Mouse (Mus musculus): ENCODE results near the gene Larp1. TPM values are rescaled to one million over a fixed set of nuclear protein-coding genes. Genes with fewer than 3 reads are reported as not detected.

The Larp1 gene
- polyA plus RNA-seq, 1 experiment, result 46.0 TPM

GRCm38 (mm10) chr11:57998168-57998567 is 10.7 kb upstream of the Larp1 start:
- H3K4me3 ChIP-seq (ENCODE audit: insufficient read depth, low read length), result no peak overlapping the region
- TF ChIP-seq POLR2A (IDR thresholded peaks at IDR 0.05; ENCODE audit: extremely low read depth, insufficient read depth, low read length), result no peak
- TF ChIP-seq CTCF (IDR thresholded peaks at IDR 0.05; ENCODE audit: extremely low read depth, insufficient read depth, low read length), result no peak
- H3K27ac ChIP-seq (ENCODE audit: insufficient read depth, low read length), result no peak overlapping the region
- no peaks in the 10 kb centered on the region for H3K4me1 ChIP-seq (ENCODE audit: control insufficient read depth, insufficient read depth, low read length)

DNA sequence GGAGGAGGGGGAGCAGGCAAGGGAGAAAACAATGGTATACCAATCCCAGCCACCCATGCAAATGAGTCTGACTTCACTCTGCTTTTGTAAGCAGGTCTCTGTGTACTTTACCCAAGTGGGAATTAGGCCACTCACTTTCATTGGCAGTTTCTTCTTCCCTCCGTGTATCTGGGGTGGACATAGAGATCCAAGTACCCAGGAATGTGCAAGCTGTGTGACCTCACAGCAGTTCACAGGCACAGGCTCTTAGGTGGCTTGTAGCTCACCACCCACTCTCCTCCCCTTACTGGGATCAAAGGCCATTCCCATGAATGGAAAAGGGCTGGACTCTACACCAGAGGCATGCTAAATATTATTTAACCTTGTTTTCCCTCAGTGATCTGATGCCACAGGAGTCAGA is 10.0 kb upstream of the Larp1 start:
- H3K4me1 ChIP-seq (ENCODE audit: control insufficient read depth, insufficient read depth, low read length), result no peaks in the 10 kb centered on the region
- no peak overlapping the region for H3K4me3 ChIP-seq (ENCODE audit: insufficient read depth, low read length)
- TF ChIP-seq CTCF (IDR thresholded peaks at IDR 0.05; ENCODE audit: extremely low read depth, insufficient read depth, low read length) (no peak), POLR2A (IDR thresholded peaks at IDR 0.05; ENCODE audit: extremely low read depth, insufficient read depth, low read length) (no peak)
- H3K27ac ChIP-seq (ENCODE audit: insufficient read depth, low read length), result no peak overlapping the region

DNA sequence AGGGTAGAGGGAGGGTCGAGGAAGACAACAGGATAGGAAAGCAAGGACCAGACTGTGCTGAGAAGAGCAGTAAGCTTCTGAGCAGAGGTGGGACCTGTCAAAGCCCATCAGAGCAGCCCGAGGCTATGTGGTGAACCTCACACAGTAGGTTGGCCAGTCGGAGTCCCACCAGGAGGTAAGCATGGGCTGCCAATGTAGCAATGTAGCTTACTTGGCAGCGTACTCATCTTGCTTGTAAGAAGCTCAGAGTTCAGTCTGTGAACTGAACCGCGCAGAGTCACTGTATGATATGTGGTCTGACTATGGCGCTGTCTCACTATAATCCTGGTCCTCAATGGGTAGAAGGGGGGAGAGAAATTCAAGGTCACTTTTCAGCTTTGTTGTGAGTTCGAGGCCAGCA is 5.7 kb upstream of the Larp1 start:
- Histone ChIP-seq H3K4me1 (ENCODE audit: control insufficient read depth, insufficient read depth, low read length) (no peaks in the 10 kb centered on the region), H3K4me3 (ENCODE audit: insufficient read depth, low read length) (no peak overlapping the region)
- no peak for TF ChIP-seq CTCF (IDR thresholded peaks at IDR 0.05; ENCODE audit: extremely low read depth, insufficient read depth, low read length)
- TF ChIP-seq POLR2A (IDR thresholded peaks at IDR 0.05; ENCODE audit: extremely low read depth, insufficient read depth, low read length), result no peak

DNA sequence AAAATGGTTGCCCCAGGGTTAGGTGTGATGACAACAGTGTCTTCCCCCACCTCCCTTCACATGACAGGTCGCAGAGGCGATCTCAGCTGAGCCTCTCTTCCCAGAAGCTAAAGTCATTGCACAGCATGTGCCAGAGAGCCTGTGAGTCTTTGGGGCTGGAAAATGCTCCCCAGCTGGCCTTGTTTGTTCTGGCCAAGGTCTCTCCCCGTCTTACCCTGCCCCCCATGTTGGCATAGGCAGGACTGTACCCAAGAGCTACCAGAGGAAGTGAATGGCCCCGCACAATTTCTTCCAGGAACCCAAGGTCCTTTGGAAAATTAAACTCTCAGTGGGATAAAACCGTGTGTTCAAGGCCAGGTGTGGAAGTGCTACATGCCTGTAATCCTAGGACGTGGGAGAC is 5.1 kb upstream of the Larp1 start:
- H3K27ac ChIP-seq (ENCODE audit: insufficient read depth, low read length), result no peak overlapping the region
- H3K4me1 ChIP-seq (ENCODE audit: control insufficient read depth, insufficient read depth, low read length), result no peaks in the 10 kb centered on the region
- H3K4me3 ChIP-seq (ENCODE audit: insufficient read depth, low read length), result no peak overlapping the region
- TF ChIP-seq CTCF (IDR thresholded peaks at IDR 0.05; ENCODE audit: extremely low read depth, insufficient read depth, low read length) (no peak), POLR2A (IDR thresholded peaks at IDR 0.05; ENCODE audit: extremely low read depth, insufficient read depth, low read length) (no peak)

More for the DNA sequence above, 5.7 kb upstream of the Larp1 start:
- H3K27ac ChIP-seq (ENCODE audit: insufficient read depth, low read length), result no peak overlapping the region

- TF ChIP-seq POLR2A (IDR thresholded peaks at IDR 0.05; ENCODE audit: extremely low read depth, insufficient read depth, low read length) (no peak), CTCF (IDR thresholded peaks at IDR 0.05; ENCODE audit: extremely low read depth, insufficient read depth, low read length) (no peak)
- Histone ChIP-seq H3K27ac (ENCODE audit: insufficient read depth, low read length) (no peak overlapping the region), H3K4me3 (ENCODE audit: insufficient read depth, low read length) (no peak overlapping the region), H3K4me1 (ENCODE audit: control insufficient read depth, insufficient read depth, low read length) (no peaks in the 10 kb centered on the region)
These were observed 3.8 kb upstream of the Larp1 start for GRCm38 (mm10) chr11:58005110-58005509.

DNA sequence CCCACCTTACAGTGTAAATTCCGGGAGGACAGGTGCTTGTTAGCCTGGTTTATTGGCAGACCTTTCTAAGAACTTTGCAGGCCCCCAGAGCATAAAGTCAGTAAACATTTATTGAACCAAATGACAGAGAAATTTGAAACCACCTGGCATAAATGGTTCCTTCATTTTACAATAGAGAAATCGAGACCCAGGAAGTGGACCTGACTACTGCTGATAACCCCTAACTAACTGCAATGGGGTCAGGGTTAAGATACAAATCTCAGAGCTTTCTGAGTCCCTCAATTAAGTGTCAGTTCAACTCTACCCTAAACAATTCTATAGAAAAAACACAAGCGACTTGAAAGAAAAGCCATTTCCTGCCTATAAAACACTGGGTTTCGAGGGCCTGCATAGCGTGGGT is 851 bp upstream of the Larp1 start:
- Histone ChIP-seq H3K4me1 (ENCODE audit: control insufficient read depth, insufficient read depth, low read length) (peaks cover 4% of the 10 kb centered on the region), H3K27ac (ENCODE audit: insufficient read depth, low read length) (peak overlapping the region; percentile 89), H3K4me3 (ENCODE audit: insufficient read depth, low read length) (peak overlapping the region; percentile 93)
- TF ChIP-seq POLR2A (IDR thresholded peaks at IDR 0.05; ENCODE audit: extremely low read depth, insufficient read depth, low read length), result no peak
- TF ChIP-seq CTCF (IDR thresholded peaks at IDR 0.05; ENCODE audit: extremely low read depth, insufficient read depth, low read length), result no peak

DNA sequence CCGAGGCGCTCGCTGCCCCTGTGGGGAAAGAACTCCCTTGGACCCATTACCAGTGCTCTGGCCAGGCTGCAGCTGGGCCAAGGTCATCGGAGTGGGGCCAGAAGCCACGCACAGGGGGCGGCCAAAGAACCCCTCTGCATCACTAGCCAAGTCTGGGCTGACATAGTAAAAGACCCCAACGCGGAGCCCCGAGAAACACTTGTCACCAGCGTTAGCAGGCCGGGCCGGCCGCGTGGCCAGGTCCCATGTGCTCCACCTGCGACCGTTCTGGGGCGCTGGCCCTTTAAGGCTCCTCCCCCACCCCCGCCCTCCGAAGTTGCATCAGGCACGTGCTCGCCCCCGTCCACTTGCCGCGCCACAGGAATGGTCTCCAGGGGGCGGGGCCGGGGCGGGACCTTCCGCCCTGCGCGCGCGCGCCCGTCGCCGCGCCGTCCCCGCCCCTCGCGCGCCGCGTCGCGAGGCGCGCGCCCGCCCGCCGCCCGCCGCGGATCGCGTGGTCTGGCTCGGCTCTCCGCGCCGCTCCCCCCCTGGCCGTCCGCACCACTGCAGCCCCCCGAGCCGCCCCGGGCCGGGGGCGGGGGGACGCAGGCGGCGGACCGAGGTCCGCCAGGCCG is 320 bp upstream of the Larp1 start:
- TF ChIP-seq CTCF (IDR thresholded peaks at IDR 0.05; ENCODE audit: extremely low read depth, insufficient read depth, low read length) (no peak), POLR2A (IDR thresholded peaks at IDR 0.05; ENCODE audit: extremely low read depth, insufficient read depth, low read length) (peak; percentile 49; the same call in 1 of the 2 replicates)
- Histone ChIP-seq H3K4me3 (ENCODE audit: insufficient read depth, low read length) (peak overlapping the region; percentile 93), H3K4me1 (ENCODE audit: control insufficient read depth, insufficient read depth, low read length) (peaks cover 4% of the 10 kb centered on the region), H3K27ac (ENCODE audit: insufficient read depth, low read length) (peak overlapping the region; percentile 95)

DNA sequence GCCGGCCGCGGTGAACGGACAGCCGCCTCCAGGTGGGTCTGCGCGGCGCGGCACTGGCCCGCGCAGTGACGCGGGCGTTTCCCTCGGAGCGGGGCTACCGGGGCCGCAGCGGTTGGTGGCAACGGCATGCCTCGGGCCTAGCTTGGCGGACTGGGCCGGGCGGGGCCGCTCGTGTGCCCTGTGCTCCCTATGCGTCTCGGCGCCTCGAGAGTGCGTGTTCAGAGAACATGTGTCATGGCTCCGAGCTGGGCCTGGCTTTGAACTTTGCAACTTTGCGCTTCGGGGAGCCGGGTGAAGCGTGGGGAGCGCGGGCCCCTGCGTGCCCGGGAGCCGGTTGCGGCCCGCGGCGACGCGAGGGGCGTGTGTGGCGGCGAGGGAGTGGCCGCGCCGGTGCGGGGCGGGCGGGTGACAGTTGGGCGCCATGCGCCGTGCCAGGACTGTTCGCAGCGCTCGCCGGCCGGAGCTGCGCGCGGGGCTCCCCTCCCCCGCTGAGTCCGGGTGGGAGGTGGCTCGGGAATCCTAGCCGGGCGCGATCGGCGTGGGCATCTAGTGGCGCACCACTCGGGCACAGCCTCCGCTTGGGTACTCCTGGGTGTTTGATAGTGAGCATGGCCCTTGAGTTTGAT is 765 bp downstream of the Larp1 start:
- Histone ChIP-seq H3K27ac (ENCODE audit: insufficient read depth, low read length) (peak overlapping the region; percentile 95), H3K4me3 (ENCODE audit: insufficient read depth, low read length) (peak overlapping the region; percentile 93), H3K4me1 (ENCODE audit: control insufficient read depth, insufficient read depth, low read length) (peaks cover 4% of the 10 kb centered on the region)
- TF ChIP-seq CTCF (IDR thresholded peaks at IDR 0.05; ENCODE audit: extremely low read depth, insufficient read depth, low read length) (no peak), POLR2A (IDR thresholded peaks at IDR 0.05; ENCODE audit: extremely low read depth, insufficient read depth, low read length) (no peak)

DNA sequence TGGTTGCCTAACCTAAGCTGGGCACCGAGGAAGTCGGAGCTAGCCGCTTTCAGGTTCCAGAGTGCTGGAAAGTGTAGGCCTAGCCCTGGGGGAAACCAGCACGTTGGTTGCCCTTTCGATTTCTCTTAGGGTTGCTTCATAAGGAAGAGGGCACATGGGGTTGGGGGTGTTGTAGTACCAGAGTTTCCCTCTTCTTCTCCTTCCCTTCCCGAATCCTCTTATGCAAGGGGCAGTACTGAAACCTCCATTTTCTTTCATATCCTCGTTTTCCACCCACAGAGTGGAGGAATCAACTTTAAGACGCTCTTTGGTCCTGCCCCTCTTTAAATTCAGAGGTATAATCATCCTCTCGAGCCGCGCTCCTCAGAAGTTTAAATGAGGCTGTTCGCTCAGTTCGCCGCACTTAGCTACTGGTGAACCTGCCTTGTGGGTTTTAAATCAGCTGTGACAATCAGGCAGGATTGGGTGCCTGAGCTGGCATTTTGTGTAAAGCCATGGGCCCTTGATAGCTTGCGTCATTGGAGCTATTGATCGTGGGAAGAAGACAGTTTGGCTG is 1.4 kb downstream of the Larp1 start:
- TF ChIP-seq CTCF (IDR thresholded peaks at IDR 0.05; ENCODE audit: extremely low read depth, insufficient read depth, low read length) (no peak), POLR2A (IDR thresholded peaks at IDR 0.05; ENCODE audit: extremely low read depth, insufficient read depth, low read length) (no peak)
- Histone ChIP-seq H3K4me1 (ENCODE audit: control insufficient read depth, insufficient read depth, low read length) (peaks cover 4% of the 10 kb centered on the region), H3K27ac (ENCODE audit: insufficient read depth, low read length) (no peak overlapping the region), H3K4me3 (ENCODE audit: insufficient read depth, low read length) (peak overlapping the region; percentile 93)

GRCm38 (mm10) chr11:58010930-58011329 is 2.1 kb downstream of the Larp1 start:
- TF ChIP-seq POLR2A (IDR thresholded peaks at IDR 0.05; ENCODE audit: extremely low read depth, insufficient read depth, low read length) (no peak), CTCF (IDR thresholded peaks at IDR 0.05; ENCODE audit: extremely low read depth, insufficient read depth, low read length) (no peak)
- Histone ChIP-seq H3K27ac (ENCODE audit: insufficient read depth, low read length) (no peak overlapping the region), H3K4me1 (ENCODE audit: control insufficient read depth, insufficient read depth, low read length) (peaks cover 4% of the 10 kb centered on the region), H3K4me3 (ENCODE audit: insufficient read depth, low read length) (peak overlapping the region; percentile 93; the same call in 1 of the 2 replicates)

All from cortical plate, adult 2 months (tissue).